Mouse (Mus musculus): ENCODE results near the gene Fam107a. TPM values are rescaled to one million over a fixed set of nuclear protein-coding genes. Genes with fewer than 3 reads are reported as not detected.

Fam107a gene
- polyA plus RNA-seq, 1 experiment from 2014 or later = 0.36 TPM

GRCm38 (mm10) chr14:8262242-8262641 is 55.6 kb downstream of the Fam107a start:
- Histone ChIP-seq H3K27me3 (ENCODE audit: control insufficient read depth, insufficient read depth, low read length) (no peaks in the 10 kb centered on the region), H3K4me2 (ENCODE audit: low read length) (no peak overlapping the region), H3K36me3 (ENCODE audit: control insufficient read depth, insufficient read depth, low read length) (no peaks in the 10 kb centered on the region), H3K4me1 (ENCODE audit: control insufficient read depth in 2 of 2, insufficient read depth in 2 of 2, low read length in 2 of 2) (peaks cover 0 to 2% of the 10 kb centered on the region in 2 experiments; a peak in 1 of 4 replicates), H3K4me3 (ENCODE audit: control insufficient read depth in 1 of 2, insufficient read depth in 1 of 2, low read depth in 1 of 2, low read length in 2 of 2) (no peak overlapping the region), H3K9me3 (ENCODE audit: control insufficient read depth, low read length) (no peaks in the 10 kb centered on the region), H3K9ac (ENCODE audit: low read length) (no peak overlapping the region), H3K27ac (replicated peaks in 1 of 2; ENCODE audit: control insufficient read depth in 1 of 2, insufficient read depth in 1 of 2, low read depth in 2 of 2, low read length in 2 of 2) (no peak overlapping the region)
- 43% methylated on average over 1 of the region's 1 CpGs for WGBS
- no peak for ATAC-seq (ENCODE audit: insufficient number of reproducible peaks, insufficient read depth, low FRiP score, low read depth)

GRCm38 (mm10) chr14:8260214-8260613 is 57.6 kb downstream of the Fam107a start:
- 72% methylated on average over 5 of the region's 5 CpGs for WGBS
- no peaks in the 10 kb centered on the region for H3K9me3 ChIP-seq (ENCODE audit: control insufficient read depth, low read length)
- no peak for ATAC-seq (ENCODE audit: insufficient number of reproducible peaks, insufficient read depth, low FRiP score, low read depth)

GRCm38 (mm10) chr14:8259166-8259565 is 58.7 kb downstream of the Fam107a start, which contains the start of gene Acox2:
TSS of gene Acox2 (minus strand) at chr14:8259353.
- H3K36me3 ChIP-seq (ENCODE audit: control insufficient read depth, insufficient read depth, low read length) = no peaks in the 10 kb centered on the region
- no peak within 1 kb of the TSS for H3K27ac ChIP-seq (replicated peaks in 1 of 2; ENCODE audit: control insufficient read depth in 1 of 2, insufficient read depth in 1 of 2, low read depth in 2 of 2, low read length in 2 of 2)
- no peak for ATAC-seq (ENCODE audit: insufficient number of reproducible peaks, insufficient read depth, low FRiP score, low read depth)
- H3K27me3 ChIP-seq (ENCODE audit: control insufficient read depth, insufficient read depth, low read length) = no peaks in the 10 kb centered on the region
- no peaks in the 10 kb centered on the region for H3K9me3 ChIP-seq (ENCODE audit: control insufficient read depth, low read length)
- no peak within 1 kb of the TSS for H3K9ac ChIP-seq (ENCODE audit: low read length)
- peaks cover 0 to 2% of the 10 kb centered on the region in 2 experiments; a peak in 1 of 4 replicates for H3K4me1 ChIP-seq (ENCODE audit: control insufficient read depth in 2 of 2, insufficient read depth in 2 of 2, low read length in 2 of 2)
- H3K4me3 ChIP-seq (ENCODE audit: control insufficient read depth in 1 of 2, insufficient read depth in 1 of 2, low read depth in 1 of 2, low read length in 2 of 2) = no peak within 1 kb of the TSS
- 79% methylated on average over 3 of the region's 3 CpGs for WGBS
- no peak within 1 kb of the TSS for H3K4me2 ChIP-seq (ENCODE audit: low read length)

More at GRCm38 (mm10) chr14:8260214-8260613, 57.6 kb downstream of the Fam107a start:
- no peak overlapping the region for H3K9ac ChIP-seq (ENCODE audit: low read length)
- H3K4me2 ChIP-seq (ENCODE audit: low read length) = no peak overlapping the region
- H3K4me3 ChIP-seq (ENCODE audit: control insufficient read depth in 1 of 2, insufficient read depth in 1 of 2, low read depth in 1 of 2, low read length in 2 of 2) = no peak overlapping the region
- no peaks in the 10 kb centered on the region for H3K27me3 ChIP-seq (ENCODE audit: control insufficient read depth, insufficient read depth, low read length)
- no peak overlapping the region for H3K27ac ChIP-seq (replicated peaks in 1 of 2; ENCODE audit: control insufficient read depth in 1 of 2, insufficient read depth in 1 of 2, low read depth in 2 of 2, low read length in 2 of 2)
- H3K36me3 ChIP-seq (ENCODE audit: control insufficient read depth, insufficient read depth, low read length) = no peaks in the 10 kb centered on the region
- peaks cover 0 to 2% of the 10 kb centered on the region in 2 experiments; a peak in 1 of 4 replicates for H3K4me1 ChIP-seq (ENCODE audit: control insufficient read depth in 2 of 2, insufficient read depth in 2 of 2, low read length in 2 of 2)

DNA sequence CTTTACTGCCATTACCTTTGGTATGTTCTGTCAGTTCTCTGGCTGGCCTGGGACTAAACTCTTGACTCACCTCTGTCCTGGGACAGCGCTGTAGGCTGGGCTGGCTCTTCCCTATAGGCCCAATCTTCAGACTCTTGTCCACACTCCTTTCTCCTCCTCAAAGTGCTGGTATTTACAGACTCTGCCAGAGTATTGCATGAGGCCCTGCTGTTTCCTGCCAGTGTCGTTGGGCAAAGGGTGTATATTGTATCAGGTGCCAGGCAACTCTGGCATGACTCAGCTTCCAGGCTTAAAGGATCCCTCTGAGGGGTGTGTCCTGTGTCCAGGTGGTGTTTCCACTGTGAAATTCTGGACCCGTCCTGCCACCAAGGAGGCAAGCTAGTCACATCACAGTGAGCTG is 59.1 kb downstream of the Fam107a start:
- no peak overlapping the region for H3K9ac ChIP-seq (ENCODE audit: low read length)
- H3K9me3 ChIP-seq (ENCODE audit: control insufficient read depth, low read length) = no peaks in the 10 kb centered on the region
- WGBS = 65% methylated on average over 3 of the region's 3 CpGs
- H3K4me2 ChIP-seq (ENCODE audit: low read length) = no peak overlapping the region
- no peak overlapping the region for H3K27ac ChIP-seq (replicated peaks in 1 of 2; ENCODE audit: control insufficient read depth in 1 of 2, insufficient read depth in 1 of 2, low read depth in 2 of 2, low read length in 2 of 2)
- H3K27me3 ChIP-seq (ENCODE audit: control insufficient read depth, insufficient read depth, low read length) = no peaks in the 10 kb centered on the region
- peaks cover 0 to 2% of the 10 kb centered on the region in 2 experiments; a peak in 1 of 4 replicates for H3K4me1 ChIP-seq (ENCODE audit: control insufficient read depth in 2 of 2, insufficient read depth in 2 of 2, low read length in 2 of 2)
- H3K36me3 ChIP-seq (ENCODE audit: control insufficient read depth, insufficient read depth, low read length) = no peaks in the 10 kb centered on the region
- ATAC-seq (ENCODE audit: insufficient number of reproducible peaks, insufficient read depth, low FRiP score, low read depth) = no peak
- no peak overlapping the region for H3K4me3 ChIP-seq (ENCODE audit: control insufficient read depth in 1 of 2, insufficient read depth in 1 of 2, low read depth in 1 of 2, low read length in 2 of 2)

DNA sequence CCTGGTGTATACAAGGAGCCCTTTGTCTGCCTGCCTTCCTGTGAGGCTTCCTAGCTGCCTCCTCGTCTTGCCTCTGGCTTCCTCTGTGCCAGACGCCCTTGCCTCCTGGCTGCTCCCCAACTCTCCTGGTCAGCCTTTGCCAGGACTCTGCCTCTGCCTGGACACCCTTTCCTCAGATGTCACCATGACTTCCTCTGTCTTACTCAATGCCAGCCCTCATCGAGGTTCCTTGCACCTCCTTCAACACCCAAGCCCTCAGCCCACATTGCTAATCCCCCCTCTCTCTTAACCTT is 59.5 kb downstream of the Fam107a start:
- Histone ChIP-seq H3K27ac (replicated peaks in 1 of 2; ENCODE audit: control insufficient read depth in 1 of 2, insufficient read depth in 1 of 2, low read depth in 2 of 2, low read length in 2 of 2) (no peak overlapping the region), H3K9ac (ENCODE audit: low read length) (no peak overlapping the region), H3K4me1 (ENCODE audit: control insufficient read depth in 2 of 2, insufficient read depth in 2 of 2, low read length in 2 of 2) (peaks cover 0 to 2% of the 10 kb centered on the region in 2 experiments; a peak in 1 of 4 replicates), H3K4me3 (ENCODE audit: control insufficient read depth in 1 of 2, insufficient read depth in 1 of 2, low read depth in 1 of 2, low read length in 2 of 2) (no peak overlapping the region), H3K9me3 (ENCODE audit: control insufficient read depth, low read length) (no peaks in the 10 kb centered on the region), H3K27me3 (ENCODE audit: control insufficient read depth, insufficient read depth, low read length) (no peaks in the 10 kb centered on the region), H3K36me3 (ENCODE audit: control insufficient read depth, insufficient read depth, low read length) (no peaks in the 10 kb centered on the region), H3K4me2 (ENCODE audit: low read length) (no peak overlapping the region)
- 29% methylated on average over 3 of the region's 3 CpGs for WGBS
- ATAC-seq (ENCODE audit: insufficient number of reproducible peaks, insufficient read depth, low FRiP score, low read depth) = no peak

DNA sequence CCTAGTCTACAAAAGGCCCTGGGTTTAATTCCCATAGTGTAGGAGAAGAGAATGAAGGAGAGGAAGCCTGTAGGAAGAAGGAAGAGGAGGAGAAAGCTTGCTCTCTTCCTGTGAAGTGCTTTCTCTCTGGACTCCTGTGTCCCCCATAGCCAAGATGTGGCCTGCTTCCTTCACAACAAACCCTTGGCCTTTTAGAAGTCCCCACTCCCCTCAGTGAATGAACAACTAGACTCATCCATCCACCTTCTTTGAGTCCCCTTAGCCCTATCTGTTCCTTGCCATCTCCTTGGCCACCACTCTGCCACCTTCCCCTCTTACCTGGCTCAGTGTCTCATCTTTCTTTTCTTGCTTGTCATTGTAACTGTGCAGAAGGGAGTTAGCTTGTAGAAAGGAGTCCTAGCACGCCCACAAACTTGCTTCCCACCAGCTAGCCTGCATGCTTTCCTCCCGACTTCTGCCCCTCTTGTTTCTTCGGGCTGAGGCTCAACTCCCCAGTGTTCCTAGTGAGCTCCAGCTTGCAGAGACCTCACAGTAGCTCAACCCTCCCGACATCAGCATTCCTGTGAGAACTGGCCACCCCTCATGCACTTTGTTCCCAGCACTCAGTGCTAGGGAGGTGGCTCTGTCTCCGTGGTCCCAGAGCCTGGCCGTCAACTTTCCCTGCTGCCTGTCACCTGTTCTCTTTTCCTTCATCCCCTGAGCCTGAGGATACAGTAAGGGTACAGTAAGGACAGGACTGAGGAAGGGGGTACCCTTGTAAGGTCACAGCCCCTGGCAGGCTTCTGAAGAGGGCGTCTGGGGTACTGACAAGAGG is 60.1 kb downstream of the Fam107a start:
- Histone ChIP-seq H3K27me3 (ENCODE audit: control insufficient read depth, insufficient read depth, low read length) (no peaks in the 10 kb centered on the region), H3K36me3 (ENCODE audit: control insufficient read depth, insufficient read depth, low read length) (no peaks in the 10 kb centered on the region), H3K9ac (ENCODE audit: low read length) (no peak overlapping the region), H3K4me3 (ENCODE audit: control insufficient read depth in 1 of 2, insufficient read depth in 1 of 2, low read depth in 1 of 2, low read length in 2 of 2) (no peak overlapping the region), H3K4me2 (ENCODE audit: low read length) (no peak overlapping the region), H3K4me1 (ENCODE audit: control insufficient read depth in 2 of 2, insufficient read depth in 2 of 2, low read length in 2 of 2) (peaks cover 0 to 2% of the 10 kb centered on the region in 2 experiments; a peak in 1 of 4 replicates), H3K27ac (replicated peaks in 1 of 2; ENCODE audit: control insufficient read depth in 1 of 2, insufficient read depth in 1 of 2, low read depth in 2 of 2, low read length in 2 of 2) (no peak overlapping the region), H3K9me3 (ENCODE audit: control insufficient read depth, low read length) (no peaks in the 10 kb centered on the region)
- ATAC-seq (ENCODE audit: insufficient number of reproducible peaks, insufficient read depth, low FRiP score, low read depth) = no peak; the same call in 1 of the 2 replicates
- WGBS = 49% methylated on average over 7 of the region's 7 CpGs

DNA sequence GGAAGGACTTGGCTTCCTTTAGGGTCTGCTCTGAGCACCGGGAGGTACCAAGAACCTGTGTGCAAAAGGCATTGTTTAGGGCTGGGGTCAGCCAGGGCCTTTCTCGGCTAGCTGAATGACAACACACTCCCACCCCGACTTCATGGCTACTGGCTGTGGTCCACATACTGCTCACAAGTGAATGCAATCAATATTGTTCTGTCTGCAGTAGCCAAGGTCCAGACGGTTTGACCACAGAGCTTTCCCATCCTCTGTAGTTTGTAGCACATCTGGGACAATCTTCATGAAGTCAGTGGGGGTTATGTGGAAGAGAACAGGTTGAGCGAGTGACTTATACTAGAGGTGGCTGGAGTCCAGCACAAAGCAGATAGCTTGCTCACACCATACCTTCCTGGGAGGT is 60.9 kb downstream of the Fam107a start:
- no peaks in the 10 kb centered on the region for H3K9me3 ChIP-seq (ENCODE audit: control insufficient read depth, low read length)
- H3K27me3 ChIP-seq (ENCODE audit: control insufficient read depth, insufficient read depth, low read length) = no peaks in the 10 kb centered on the region
- H3K36me3 ChIP-seq (ENCODE audit: control insufficient read depth, insufficient read depth, low read length) = no peaks in the 10 kb centered on the region
- peaks cover 0 to 2% of the 10 kb centered on the region in 2 experiments; a peak in 1 of 4 replicates for H3K4me1 ChIP-seq (ENCODE audit: control insufficient read depth in 2 of 2, insufficient read depth in 2 of 2, low read length in 2 of 2)
- WGBS = 68% methylated on average over 5 of the region's 5 CpGs
- H3K27ac ChIP-seq (replicated peaks in 1 of 2; ENCODE audit: control insufficient read depth in 1 of 2, insufficient read depth in 1 of 2, low read depth in 2 of 2, low read length in 2 of 2) = no peak overlapping the region
- ATAC-seq (ENCODE audit: insufficient number of reproducible peaks, insufficient read depth, low FRiP score, low read depth) = no peak
- no peak overlapping the region for H3K4me2 ChIP-seq (ENCODE audit: low read length)
- H3K9ac ChIP-seq (ENCODE audit: low read length) = no peak overlapping the region
- no peak overlapping the region for H3K4me3 ChIP-seq (ENCODE audit: control insufficient read depth in 1 of 2, insufficient read depth in 1 of 2, low read depth in 1 of 2, low read length in 2 of 2)

All from heart, embryonic 14.5 days (tissue).